Mouse (Mus musculus): ENCODE measurements around the gene Max.

- TF ChIP-seq CTCF (IDR thresholded peaks at IDR 0.05; ENCODE audit: extremely low read depth, insufficient read depth, low read length) (no peak), POLR2A (IDR thresholded peaks at IDR 0.05; ENCODE audit: extremely low read depth, insufficient read depth, low read length) (no peak)
Observed at GRCm38 (mm10) chr12:76912193-76912592, 49.8 kb downstream of the Max start.

Measured in cortical plate, adult 2 months (tissue).